Mouse (Mus musculus) layer of hippocampus, postnatal 14 days (tissue): ENCODE measurements around the gene Stk11ip. TPM values are rescaled to one million over a fixed set of nuclear protein-coding genes. Genes with fewer than 3 reads are reported as not detected.

ENCODE experiments used
- DNase-seq, 2 experiments: peaks; one replicate each; pipeline ENCODE4 v3.0.0; 2021 to 2022; ENCODE audit warnings: low spot score in 2 of 2, mixed read lengths in 1 of 2
- total RNA-seq, 2 experiments: library from RNA; stranded (reverse); gene quantifications; 2 replicates each; pipeline ENCODE4 v1.2.3; 2021

Gene Stk11ip
- total RNA-seq, 2 experiments from 2014 or later: 23.6 to 30.8 TPM

DNA sequence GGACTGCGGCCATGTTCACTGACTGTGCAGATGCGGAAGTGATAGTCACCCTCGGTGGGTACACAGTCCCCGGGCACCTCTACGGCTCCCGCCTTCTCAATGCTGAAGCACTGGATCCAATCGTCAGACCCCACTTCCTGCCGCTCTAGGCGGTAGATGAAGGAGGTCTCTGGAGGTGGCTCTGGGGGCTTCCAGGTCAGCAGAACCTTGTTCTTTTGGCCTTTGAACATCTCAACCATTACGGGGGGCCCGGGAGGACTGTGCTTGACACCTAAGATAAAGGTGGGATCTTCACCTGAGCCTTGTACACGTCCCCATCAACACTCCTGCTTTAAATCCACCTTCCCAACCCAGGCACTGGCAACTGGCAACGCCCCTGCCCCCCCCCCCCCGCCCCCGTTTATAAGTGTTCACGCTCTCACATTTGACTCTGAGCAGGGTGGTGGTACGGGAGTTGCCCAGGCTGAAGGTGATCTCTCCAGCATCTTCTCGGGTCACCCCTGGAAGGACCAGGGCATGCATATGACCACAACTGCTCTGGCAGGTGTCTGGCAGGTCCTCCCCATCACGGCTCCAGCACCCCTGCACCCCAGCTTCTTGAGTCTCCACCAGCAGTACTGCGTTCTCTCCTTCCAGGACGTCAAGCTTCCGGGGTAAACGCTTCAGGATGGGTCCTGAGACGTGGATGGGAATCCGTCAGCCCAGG lies 18.2 kb upstream of the Stk11ip start:
- DNase-seq: no peak

GRCm38 (mm10) chr1:75503651-75503980 lies 17.7 kb upstream of the Stk11ip start:
- no peak for DNase-seq

GRCm38 (mm10) chr1:75504256-75505045 lies 16.9 kb upstream of the Stk11ip start:
- peak in 1 of 2 experiments; percentile 72 for DNase-seq

DNA sequence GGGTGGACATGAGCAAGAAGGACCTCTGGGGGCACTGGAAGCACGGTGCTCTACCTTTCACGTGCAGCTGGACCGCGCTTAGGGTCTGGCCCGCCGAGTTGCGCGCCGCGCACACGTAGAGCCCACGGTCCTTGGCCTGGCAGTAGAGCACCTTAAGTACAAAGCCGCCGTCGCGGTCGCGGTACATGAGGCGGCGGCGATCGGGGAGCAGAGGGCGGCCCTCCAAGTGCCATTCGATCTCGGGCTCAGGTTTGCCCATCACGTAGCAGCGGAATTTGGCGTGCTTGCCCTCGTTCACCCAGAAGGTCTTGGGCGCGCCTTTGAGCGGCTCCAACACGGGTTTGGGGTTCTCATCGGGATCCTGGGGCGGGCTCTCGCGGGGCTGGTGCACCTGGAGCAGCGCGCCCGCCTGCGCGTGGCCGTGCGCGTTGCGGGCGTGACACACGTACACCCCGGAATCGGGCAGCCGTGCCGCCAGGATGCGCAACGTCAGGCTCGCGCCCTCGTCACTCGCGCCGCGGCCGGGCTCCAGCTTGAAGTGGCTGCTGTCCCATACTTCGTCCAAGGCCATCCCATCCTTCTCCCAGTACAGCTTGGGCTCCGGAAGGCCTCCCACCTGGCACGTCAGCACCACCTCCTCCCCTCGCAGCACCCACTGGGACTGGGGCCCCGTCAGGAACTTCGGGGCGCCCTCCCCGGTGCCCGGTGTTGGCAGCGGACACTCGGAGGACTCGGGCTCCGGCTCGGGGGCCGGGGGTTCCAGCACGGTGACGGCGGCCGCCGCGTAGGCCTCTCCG lies 16.0 kb upstream of the Stk11ip start:
- DNase-seq: peak; percentile 71 to 77

GRCm38 (mm10) chr1:75505956-75506831 lies 15.1 kb upstream of the Stk11ip start, which contains the start of gene Obsl1:
Obsl1 (minus strand) TSS chr1:75506452.
- peak in 1 of 2 experiments; percentile 48 for DNase-seq

GRCm38 (mm10) chr1:75507006-75507405 lies 14.3 kb upstream of the Stk11ip start, which contains the start of gene Inha:
Inha (plus strand) TSS chr1:75507077.
- no peak for DNase-seq

DNA sequence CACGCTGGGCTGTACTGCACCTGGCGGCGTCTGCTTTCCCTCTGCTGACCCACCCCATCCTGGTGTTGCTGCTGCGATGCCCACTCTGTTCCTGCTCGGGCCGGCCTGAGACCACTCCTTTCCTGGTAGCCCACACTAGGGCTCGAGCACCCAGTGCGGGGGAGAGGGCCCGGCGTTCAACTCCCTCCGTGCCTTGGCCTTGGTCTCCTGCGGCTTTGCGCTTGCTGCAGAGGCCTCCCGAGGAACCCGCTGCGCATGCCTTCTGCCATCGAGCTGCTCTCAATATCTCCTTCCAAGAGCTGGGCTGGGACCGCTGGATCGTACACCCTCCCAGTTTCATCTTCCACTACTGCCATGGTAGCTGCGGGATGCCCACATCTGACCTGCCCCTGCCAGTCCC lies 11.7 kb upstream of the Stk11ip start:
- no peak for DNase-seq

GRCm38 (mm10) chr1:75510154-75510553 lies 11.2 kb upstream of the Stk11ip start:
- DNase-seq: no peak

GRCm38 (mm10) chr1:75511437-75512210 lies 9.7 kb upstream of the Stk11ip start:
- DNase-seq: no peak

GRCm38 (mm10) chr1:75512550-75512949 lies 8.8 kb upstream of the Stk11ip start:
- no peak for DNase-seq

- no peak for DNase-seq
Observed at GRCm38 (mm10) chr1:75516703-75517380, 4.5 kb upstream of the Stk11ip start.

GRCm38 (mm10) chr1:75517984-75518383 lies 3.3 kb upstream of the Stk11ip start:
- no peak for DNase-seq

DNA sequence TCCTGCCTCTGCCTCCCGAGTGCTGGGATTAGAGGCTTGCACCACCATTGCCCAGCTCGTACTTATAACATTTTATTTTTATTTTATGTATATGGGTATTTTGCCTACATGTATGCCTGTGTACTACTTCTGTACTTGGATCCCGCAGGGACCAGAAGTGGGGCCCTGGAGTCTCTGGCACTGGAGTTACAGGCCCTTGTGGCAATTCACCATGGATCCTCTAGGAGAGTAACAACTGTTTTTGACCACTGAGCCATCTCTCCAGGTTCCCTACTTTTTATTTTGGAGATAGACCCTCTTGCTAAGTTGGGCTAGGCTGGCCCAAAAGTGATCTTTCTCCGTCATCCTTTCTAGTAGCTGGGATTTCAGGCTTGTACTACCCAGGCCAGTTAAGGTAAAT lies 2.9 kb upstream of the Stk11ip start:
- no peak for DNase-seq

DNA sequence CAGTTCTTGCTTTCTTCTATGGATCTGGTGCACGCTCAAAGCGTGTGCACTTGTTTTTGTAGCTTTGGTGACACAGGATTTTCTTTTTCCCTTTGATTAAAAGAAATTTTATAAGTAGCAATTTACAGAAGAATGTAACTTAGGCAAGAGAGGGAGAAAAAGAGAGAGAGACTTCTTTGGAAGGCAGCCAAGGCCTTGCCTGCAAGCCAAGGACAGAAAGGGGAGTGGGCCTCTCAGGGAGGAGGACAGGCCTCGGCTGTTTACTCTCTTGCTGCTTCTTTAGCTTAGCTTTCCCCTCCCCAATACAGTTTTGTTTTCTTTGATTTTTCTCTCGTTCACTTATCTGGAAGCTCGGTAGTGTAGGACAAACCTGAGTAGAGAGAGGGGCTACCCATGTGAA lies 1.8 kb upstream of the Stk11ip start:
- no peak for DNase-seq

DNA sequence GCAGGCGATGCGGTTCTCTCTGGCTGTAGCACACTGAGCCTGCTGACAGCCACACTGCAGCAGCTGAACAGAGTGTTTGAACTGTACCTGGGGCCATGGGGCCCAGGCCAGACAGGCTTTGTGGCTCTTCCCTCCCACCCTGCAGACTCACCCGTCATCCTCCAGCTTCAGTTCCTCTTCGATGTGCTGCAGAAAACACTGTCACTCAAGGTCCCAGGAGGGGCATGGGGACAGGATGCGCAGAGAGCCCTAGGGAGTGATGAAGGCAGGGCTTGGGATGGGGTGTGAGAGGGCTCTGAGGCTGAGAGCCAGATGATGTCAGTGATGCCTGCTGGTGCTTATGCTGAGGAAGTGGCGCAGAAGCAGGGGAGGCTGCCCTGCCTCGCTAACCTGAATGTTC lies 3.4 kb downstream of the Stk11ip start:
- DNase-seq: no peak

DNA sequence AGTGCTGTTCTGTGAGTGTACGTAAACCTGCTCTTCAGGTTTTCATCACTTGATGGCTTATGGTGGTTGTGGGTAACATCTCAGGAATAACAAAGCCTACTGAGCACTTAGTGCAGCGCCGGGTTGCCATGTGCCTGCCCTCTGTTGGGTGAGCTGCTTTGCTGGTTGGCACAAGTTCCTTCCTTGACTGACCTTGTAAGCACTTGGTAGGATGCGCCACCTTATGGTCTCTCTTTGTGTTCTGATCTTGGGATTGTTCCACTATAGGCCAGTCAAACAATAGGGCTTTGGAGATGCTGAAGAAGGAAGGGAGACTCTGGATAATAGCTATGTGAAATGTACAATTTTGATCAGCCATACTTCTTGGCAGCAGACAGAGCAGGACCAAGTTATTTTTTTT lies 9.2 kb downstream of the Stk11ip start:
- DNase-seq: no peak

- DNase-seq: no peak
Observed at GRCm38 (mm10) chr1:75532280-75533172, 11.2 kb downstream of the Stk11ip start.
